Mouse (Mus musculus) embryonic facial prominence, embryonic 14.5 days (tissue): ENCODE data around the gene Slc37a4. TPM values are rescaled to one million over a fixed set of nuclear protein-coding genes. Genes with fewer than 3 reads are reported as not detected.
"Not testable (repeated sequence)": the region's sequence is repeated elsewhere in the genome, so short reads cannot be mapped to it uniquely, and the experiment has no call there.

Experiments used
- ATAC-seq: fragments of 200-750 bp; cut with Nextera tagmentation; 2 replicates; pipeline ENCODE4 v1.8.0; 2017; ENCODE audit warnings: low read depth, moderate number of reproducible peaks, moderate TSS enrichment
- DNase-seq: peaks from one replicate; pipeline ENCODE4 v3.0.0-alpha.2; 2015; ENCODE audit warnings: low spot score
- H3K27ac ChIP-seq: fragments of 300-500 bp; sonication (generic); replicated peaks from 2 replicates; pipeline ENCODE4 v1.5.1; 2014; ENCODE audit warnings: low read depth, mild to moderate bottlenecking, low read length, moderate library complexity
- H3K27me3 ChIP-seq: fragments of 300-500 bp; sonication (generic); replicated peaks from 2 replicates; pipeline ENCODE4 v1.6.1; 2014; ENCODE audit warnings: low read length; ENCODE audit not compliant: control insufficient read depth, insufficient read depth
- H3K36me3 ChIP-seq: fragments of 300-500 bp; sonication (generic); 2 replicates; pipeline ENCODE4 v1.6.1; 2014; ENCODE audit warnings: low read length, mixed read lengths; ENCODE audit not compliant: control insufficient read depth, insufficient read depth
- H3K4me1 ChIP-seq: fragments of 300-500 bp; sonication (generic); 2 replicates; pipeline ENCODE4 v1.6.1; 2014; ENCODE audit warnings: antibody characterized with exemption, low read length; ENCODE audit not compliant: control insufficient read depth, insufficient read depth
- H3K4me2 ChIP-seq: fragments of 300-500 bp; sonication (generic); 2 replicates; pipeline ENCODE4 v1.6.1; 2014; ENCODE audit warnings: low read depth, mild to moderate bottlenecking, low read length, moderate library complexity, mixed read lengths
- H3K4me3 ChIP-seq: fragments of 300-500 bp; sonication (generic); 2 replicates; pipeline ENCODE4 v1.5.1; 2014; ENCODE audit warnings: low read depth, mild to moderate bottlenecking, low read length
- H3K9ac ChIP-seq: fragments of 300-500 bp; sonication (generic); 2 replicates; pipeline ENCODE4 v1.6.1; 2014; ENCODE audit warnings: low read depth, mild to moderate bottlenecking, low read length, moderate library complexity, mixed read lengths
- H3K9me3 ChIP-seq: fragments of 300-500 bp; sonication (generic); 2 replicates; pipeline ENCODE4 v1.6.1; 2016; ENCODE audit warnings: low read length; ENCODE audit not compliant: control insufficient read depth
- WGBS: fragments of 180-500 bp; shearing (Covaris S2); extraction: QIAGEN DNeasy Blood & Tissue Kit; methylation state at CpG from one replicate; pipeline ENCODE4 v1.1.7; 2014; 5-methylcytosine and 5-hydroxymethylcytosine counted together
- polyA plus RNA-seq: library from polyadenylated mRNA; unstranded; fragments of >200 nt; fragmentation: Nextera tagmentation; extraction: Ambion mirVana; gene quantifications from 2 replicates; pipeline ENCODE4 v1.2.1, GENCODE M21; 2014

The Slc37a4 gene
- polyA plus RNA-seq, 1 experiment from 2014 or later = 19.0 TPM

GRCm38 (mm10) chr9:44412781-44413180, 16.1 kb downstream of the Slc37a4 start:
- 81% methylated on average over 2 of the region's 2 CpGs for WGBS
- Histone ChIP-seq H3K9ac (no peak overlapping the region), H3K4me3 (no peak overlapping the region), H3K4me1 (peaks cover 6% of the 10 kb centered on the region; the same call in 1 of the 2 replicates), H3K9me3 (no peaks in the 10 kb centered on the region), H3K27me3 (no peaks in the 10 kb centered on the region), H3K4me2 (no peak overlapping the region), H3K36me3 (peaks cover 64% of the 10 kb centered on the region), H3K27ac (no peak overlapping the region)
- no peak for DNase-seq
- no peak for ATAC-seq

GRCm38 (mm10) chr9:44417156-44417891, 20.7 kb downstream of the Slc37a4 start:
- 8% methylated on average over 26 of the region's 26 CpGs for WGBS
- Histone ChIP-seq H3K4me3 (peak overlapping the region; percentile 84), H3K36me3 (peaks cover 26% of the 10 kb centered on the region), H3K27ac (peak overlapping the region; percentile 84; the same call in 1 of the 2 replicates), H3K9ac (peak overlapping the region; percentile 83), H3K9me3 (0 out of 2 replicates have a peak, but pooled peaks cover 3% of the 10 kb centered on the region), H3K4me2 (peak overlapping the region; percentile 86), H3K27me3 (no peaks in the 10 kb centered on the region), H3K4me1 (peaks cover 4% of the 10 kb centered on the region; the same call in 1 of the 2 replicates)
- DNase-seq = no peak
- ATAC-seq = peak; percentile 53

DNA sequence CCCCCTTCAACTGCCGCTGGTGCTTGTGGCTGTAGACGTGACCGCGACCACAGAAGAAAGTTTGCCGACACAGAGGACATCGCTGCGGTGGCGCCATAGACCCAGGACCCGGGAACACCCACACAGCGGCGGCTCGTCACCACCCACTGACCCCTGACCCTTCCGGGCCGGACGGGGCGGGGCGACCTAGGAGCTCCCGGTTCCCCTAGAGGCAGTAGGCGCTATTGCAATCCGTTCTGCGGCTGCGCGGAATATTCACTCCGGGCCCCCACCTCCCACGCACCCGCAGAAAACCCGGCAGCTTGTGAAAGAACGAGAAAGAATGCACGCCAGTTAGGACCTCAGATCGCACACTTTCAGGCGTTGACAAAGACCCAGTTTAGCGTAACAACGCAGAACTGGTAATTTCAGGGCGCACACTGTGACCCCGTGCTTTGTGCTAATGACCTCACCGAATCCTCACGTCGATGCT, 21.3 kb downstream of the Slc37a4 start:
- peak overlapping the region; percentile 84 for H3K27ac ChIP-seq
- H3K4me2 ChIP-seq = peak overlapping the region; percentile 86
- ATAC-seq (peak; percentile 87), DNase-seq (peak; percentile 94)
- peak overlapping the region; percentile 83 for H3K9ac ChIP-seq
- H3K27me3 ChIP-seq = no peaks in the 10 kb centered on the region
- peaks cover 4% of the 10 kb centered on the region; the same call in 1 of the 2 replicates for H3K4me1 ChIP-seq
- peak overlapping the region; percentile 84 for H3K4me3 ChIP-seq
- H3K9me3 ChIP-seq = 0 out of 2 replicates have a peak, but pooled peaks cover 3% of the 10 kb centered on the region
- under 1% methylated on average over 38 of the region's 38 CpGs for WGBS
- peaks cover 20% of the 10 kb centered on the region for H3K36me3 ChIP-seq

GRCm38 (mm10) chr9:44418519-44419385, 22.1 kb downstream of the Slc37a4 start, which contains the start of gene Ccdc84:
TSS of gene Ccdc84 (minus strand) at chr9:44418569.
- Histone ChIP-seq H3K36me3 (peaks cover 11% of the 10 kb centered on the region), H3K4me3 (peak within 1 kb of the TSS; percentile 84), H3K9ac (peak within 1 kb of the TSS; percentile 83), H3K4me2 (peak within 1 kb of the TSS; percentile 86), H3K27ac (peak within 1 kb of the TSS; percentile 84), H3K9me3 (0 out of 2 replicates have a peak, but pooled peaks cover 3% of the 10 kb centered on the region), H3K4me1 (peaks cover 4% of the 10 kb centered on the region; the same call in 1 of the 2 replicates), H3K27me3 (no peaks in the 10 kb centered on the region)
- DNase-seq = no peak
- 73% methylated on average over 14 of the region's 14 CpGs for WGBS
- ATAC-seq = no peak

DNA sequence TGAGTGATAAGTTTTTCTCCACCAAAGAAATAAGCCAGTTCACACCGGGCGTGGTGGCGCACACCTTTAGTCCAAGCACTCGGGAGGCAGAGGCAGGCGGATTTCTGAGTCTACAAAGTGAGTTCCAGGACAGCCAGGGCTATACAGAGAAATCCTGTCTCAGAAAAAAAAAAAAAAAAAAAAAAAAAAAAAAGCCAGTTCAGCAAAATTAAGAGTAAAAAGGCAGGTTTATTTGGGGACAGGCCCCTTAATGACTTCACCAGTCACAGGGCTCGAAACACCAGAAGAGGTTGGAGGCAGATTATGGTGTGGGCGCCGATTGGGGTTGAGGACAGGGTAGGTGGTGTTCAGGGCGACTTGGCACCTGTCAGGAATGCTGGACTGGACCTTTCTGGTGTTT, 23.1 kb downstream of the Slc37a4 start:
- H3K27ac ChIP-seq, H3K4me1 ChIP-seq, H3K27me3 ChIP-seq, DNase-seq, H3K36me3 ChIP-seq, ATAC-seq, H3K9ac ChIP-seq, H3K9me3 ChIP-seq, H3K4me2 ChIP-seq, H3K4me3 ChIP-seq: not testable (repeated sequence)
- 93% methylated on average over 9 of the region's 9 CpGs for WGBS

DNA sequence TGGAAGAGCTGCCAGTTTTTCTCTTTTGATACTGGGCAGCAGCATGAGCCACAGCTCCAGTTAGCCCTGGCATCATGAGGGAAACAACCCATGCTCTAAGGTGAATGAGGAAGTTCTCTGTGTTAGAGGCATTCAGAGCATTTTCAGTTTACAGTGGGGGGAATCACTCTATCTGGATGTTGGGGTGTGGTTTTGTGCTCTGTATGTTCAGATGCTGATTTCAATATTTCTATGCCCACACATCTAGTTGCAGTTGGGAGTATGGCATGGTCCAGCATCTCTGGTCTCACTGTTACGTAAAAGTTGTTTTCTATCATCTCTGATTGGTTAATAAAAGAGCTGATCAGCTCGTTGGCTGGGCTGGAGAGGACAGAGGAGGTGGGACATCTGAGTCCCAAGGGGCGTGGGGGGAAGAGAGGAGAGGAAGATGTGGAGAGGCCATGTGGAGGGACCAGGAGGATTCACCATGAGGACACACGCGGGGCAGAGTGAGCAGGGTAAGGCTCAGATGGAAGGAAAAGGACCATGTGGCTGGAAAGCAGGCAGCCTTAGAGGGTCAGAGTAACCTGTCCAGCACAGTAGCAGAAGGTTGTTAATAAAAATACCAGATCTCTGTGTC, 23.7 kb downstream of the Slc37a4 start:
- H3K4me1 ChIP-seq = peaks cover 4% of the 10 kb centered on the region; the same call in 1 of the 2 replicates
- DNase-seq (no peak), ATAC-seq (no peak)
- H3K9ac ChIP-seq = no peak overlapping the region
- H3K27me3 ChIP-seq = no peaks in the 10 kb centered on the region
- no peaks in the 10 kb centered on the region; the same call in 1 of the 2 replicates for H3K36me3 ChIP-seq
- H3K9me3 ChIP-seq = 0 out of 2 replicates have a peak, but pooled peaks cover 3% of the 10 kb centered on the region
- H3K4me2 ChIP-seq = no peak overlapping the region
- 77% methylated on average over 5 of the region's 5 CpGs for WGBS
- H3K27ac ChIP-seq = no peak overlapping the region
- no peak overlapping the region for H3K4me3 ChIP-seq

GRCm38 (mm10) chr9:44423576-44423975, 26.9 kb downstream of the Slc37a4 start:
- 78% methylated on average over 4 of the region's 4 CpGs for WGBS
- Histone ChIP-seq H3K4me1 (no peaks in the 10 kb centered on the region), H3K36me3 (no peaks in the 10 kb centered on the region), H3K4me2 (no peak overlapping the region), H3K27ac (no peak overlapping the region), H3K9ac (no peak overlapping the region), H3K27me3 (no peaks in the 10 kb centered on the region), H3K9me3 (0 out of 2 replicates have a peak, but pooled peaks cover 3% of the 10 kb centered on the region), H3K4me3 (no peak overlapping the region)
- DNase-seq (no peak), ATAC-seq (no peak)
